ENCODE assay signal across 33 mouse cellular contexts in genomic region chr17:84647630-84648029, GRCm38 (mm10). TPM values are rescaled to one million over a fixed set of nuclear protein-coding genes. Genes with fewer than 3 reads are reported as not detected.
A peak's percentile ranks its signal among the peaks of the same experiment; 100 is the strongest.
DNase-seq lines count a peak whose midpoint lies in the region; ATAC-seq and TF ChIP-seq lines count a peak whose summit lies in the region.
"Had no signal": no experiment of that assay in that cellular context is flagged by ENCODE, and none has a peak within 500 bp of the region (broad histone marks: within the 10 kb centered on the region; RNA-seq: fewer than 3 reads in every experiment).

No protein-coding gene starts in this region.

- TF ChIP-seq CTCF in lung, postnatal 0 days (IDR thresholded peaks at IDR 0.05) = no peak

- WGBS in lung, postnatal 0 days = 64% methylated on average over 4 of the region's 4 CpGs

- no peak overlapping the region for H3K4me2 ChIP-seq in lung, postnatal 0 days (replicated peaks; ENCODE audit: low read depth, low read length)
- H3K4me2 ChIP-seq: embryonic facial prominence, embryonic 12.5 days; heart, embryonic 12.5 days; hindbrain, embryonic 15.5 days; liver, embryonic 13.5 days; lung, embryonic 14.5 days; midbrain, embryonic 12.5 days; neural tube, embryonic 13.5 days had no signal

- no peak overlapping the region for H3K27ac ChIP-seq in lung, postnatal 0 days (ENCODE audit: low read length)
- H3K27ac ChIP-seq: embryonic facial prominence, embryonic 12.5 days; hindbrain, embryonic 15.5 days; kidney, postnatal 0 days; liver, embryonic 13.5 days; midbrain, embryonic 12.5 days; neural tube, embryonic 13.5 days had no signal

- ATAC-seq in lung, postnatal 0 days = no peak
- peak; percentile 87 for ATAC-seq in common myeloid progenitor, adult 5-6 weeks (replicated peaks; ENCODE audit: low read depth, poor library complexity, severe bottlenecking)
- ATAC-seq in monocyte, adult 5-6 weeks (replicated peaks; ENCODE audit: insufficient number of reproducible peaks, low FRiP score, low TSS enrichment, poor library complexity, severe bottlenecking) = peak; percentile 90
- ATAC-seq: forebrain, embryonic 14.5 days; inflammation-experienced regulatory T-cells, adult 6 months had no signal

- no peaks in the 10 kb centered on the region for H3K9me3 ChIP-seq in lung, postnatal 0 days (ENCODE audit: low read length)
- H3K9me3 ChIP-seq: embryonic facial prominence, embryonic 12.5 days; heart, embryonic 12.5 days; hindbrain, embryonic 15.5 days; liver, embryonic 13.5 days; megakaryocyte, embryonic 14.5 days; midbrain, embryonic 12.5 days; neural tube, embryonic 13.5 days had no signal

- intact Hi-C loops in left cerebral cortex, postnatal 4 days (cut with DNase I) = no loop called here

- no peaks in the 10 kb centered on the region for H3K27me3 ChIP-seq in lung, postnatal 0 days (replicated peaks; ENCODE audit: insufficient read depth, low read length)
- H3K27me3 ChIP-seq: embryonic facial prominence, embryonic 12.5 days; heart, embryonic 12.5 days; hindbrain, embryonic 15.5 days; liver, embryonic 13.5 days; megakaryocyte, embryonic 14.5 days; midbrain, embryonic 12.5 days; neural tube, embryonic 13.5 days had no signal

- H3K36me3 ChIP-seq in lung, postnatal 0 days (ENCODE audit: insufficient read depth, low read length) = no peaks in the 10 kb centered on the region
- H3K36me3 ChIP-seq: heart, embryonic 12.5 days; hindbrain, embryonic 15.5 days; liver, embryonic 13.5 days; midbrain, embryonic 12.5 days; neural tube, embryonic 13.5 days had no signal

- no peak for TF ChIP-seq EP300 in lung, postnatal 0 days (IDR thresholded peaks at IDR 0.05)

- H3K9ac ChIP-seq in lung, postnatal 0 days (replicated peaks; ENCODE audit: low read depth) = no peak overlapping the region
- H3K9ac ChIP-seq: embryonic facial prominence, embryonic 12.5 days; heart, embryonic 12.5 days; hindbrain, embryonic 15.5 days; liver, embryonic 13.5 days; lung, embryonic 14.5 days; midbrain, embryonic 12.5 days; neural tube, embryonic 13.5 days had no signal

- H3K4me3 ChIP-seq in lung, postnatal 0 days (ENCODE audit: low read depth, low read length) = no peak overlapping the region
- H3K4me3 ChIP-seq: embryonic facial prominence, embryonic 12.5 days; heart, embryonic 12.5 days; hindbrain, embryonic 15.5 days; liver, embryonic 13.5 days; midbrain, embryonic 12.5 days; neural tube, embryonic 13.5 days had no signal

- 0 out of 2 replicates have a peak, but pooled peaks cover 3% of the 10 kb centered on the region for H3K4me1 ChIP-seq in lung, postnatal 0 days (ENCODE audit: insufficient read depth, low read depth, low read length)
- H3K4me1 ChIP-seq: hindbrain, embryonic 15.5 days; megakaryocyte, embryonic 14.5 days had no signal

- DNase-seq in heart, adult 11 months = peak; percentile 75
- no peak for DNase-seq in heart, adult 8-10 months (ENCODE audit: low spot score)
- DNase-seq in lung, postnatal 0 days (ENCODE audit: low spot score) = peak; percentile 42
- DNase-seq in lung, postnatal 10 days = no peak
- DNase-seq in left cerebral cortex, postnatal 4 days = no peak
- DNase-seq in kidney, postnatal 36 days = no peak
- DNase-seq: adrenal gland, postnatal 36 days; cerebellum, adult 8-10 months; cerebellum, postnatal 25 days; embryo, embryonic 11 days; gastrocnemius, postnatal 14 days; heart, adult 18-20 months; heart, postnatal 4 days; kidney, adult 2 months; layer of hippocampus, adult 9-11 months; liver, embryonic 13.5 days; lung, embryonic 14.5 days; thymus, postnatal 4 days had no signal

RNA-seq across cellular contexts. Expression of gene Dync2li1, which starts 21.3 kb away (rescaled TPM):
- 1 to 10 TPM; 2.5 to 4.9 (median 3.2) TPM for total RNA-seq in heart, adult 8-10 months (2022)
- 29.0 and 33.8 TPM in 2 replicates for polyA plus RNA-seq in lung, postnatal 0 days (2015; fragmentation: Nextera tagmentation; extraction: Ambion mirVana)
- total RNA-seq in common myeloid progenitor, adult 5-6 weeks (2017) = 3.8 TPM in 2 replicates
- 1.3 TPM in 1 of 3 replicates, not detected in the others for total RNA-seq in monocyte, adult 5-6 weeks (2017)
- 10 to 100 TPM; 20.1 to 22.8 TPM for total RNA-seq in left cerebral cortex, postnatal 4 days (2021)

RNA-seq across cellular contexts. Expression of gene Abcg8, which starts 28.5 kb away (rescaled TPM):
- total RNA-seq in heart, adult 8-10 months (2022) = under 1 TPM in 1 of 4 experiments, not detected in 3; 0.16 TPM
- polyA plus RNA-seq in lung, postnatal 0 days (2015; fragmentation: Nextera tagmentation; extraction: Ambion mirVana) = not detected in 2 replicates
- total RNA-seq in common myeloid progenitor, adult 5-6 weeks (2017) = not detected in 2 replicates
- not detected in 3 replicates for total RNA-seq in monocyte, adult 5-6 weeks (2017)
- total RNA-seq in left cerebral cortex, postnatal 4 days (2021) = not detected
- total RNA-seq: adrenal gland, adult 18-20 months; adrenal gland, postnatal 36 days; gastrocnemius, postnatal 14 days; heart, adult 18-20 months; heart, postnatal 4 days; left cerebral cortex, postnatal 10 days; midbrain, postnatal 0 days had no signal
- polyA plus RNA-seq: heart, embryonic 12.5 days; heart, postnatal 0 days; inflammation-experienced regulatory T-cells, adult 6 months; midbrain, postnatal 0 days; neural tube, embryonic 13.5 days had no signal

RNA-seq across cellular contexts. Expression of gene Abcg5, which starts 35.2 kb away (rescaled TPM):
- not detected for total RNA-seq in heart, adult 8-10 months (2022)
- 0.40 and 0.61 TPM in 2 replicates for polyA plus RNA-seq in lung, postnatal 0 days (2015; fragmentation: Nextera tagmentation; extraction: Ambion mirVana)
- not detected in 2 replicates for total RNA-seq in common myeloid progenitor, adult 5-6 weeks (2017)
- not detected in 3 replicates for total RNA-seq in monocyte, adult 5-6 weeks (2017)
- under 1 TPM in 1 of 2 experiments, not detected in 1; 0.40 TPM for total RNA-seq in left cerebral cortex, postnatal 4 days (2021)
- total RNA-seq: adrenal gland, adult 18-20 months; adrenal gland, postnatal 36 days; gastrocnemius, postnatal 14 days; heart, adult 18-20 months; heart, postnatal 4 days; left cerebral cortex, postnatal 10 days had no signal
- polyA plus RNA-seq: heart, postnatal 0 days had no signal

Comparison
In these comparisons a context has a peak if more than half of its experiments do, and no peak if none do; other contexts are left out.
1. DNase-seq: peak in heart, adult 11 months (single experiment) and lung, postnatal 0 days (single experiment); none in heart, adult 8-10 months (single experiment), lung, postnatal 10 days (single experiment), left cerebral cortex, postnatal 4 days (single experiment) and kidney, postnatal 36 days (0 of 2).